Mouse (Mus musculus): ENCODE measurements around the gene Pdpk1.

- no peak for TF ChIP-seq CTCF (IDR thresholded peaks at IDR 0.05; ENCODE audit: low read depth)
- no peak for TF ChIP-seq EP300 (IDR thresholded peaks at IDR 0.05; ENCODE audit: low read depth)
These were observed 43.0 kb upstream of the Pdpk1 start for GRCm38 (mm10) chr17:24193769-24194168.

Data from liver, postnatal 0 days (tissue).